Mouse (Mus musculus): Measurements from ENCODE around the gene Mrfap1. TPM values are rescaled to one million over a fixed set of nuclear protein-coding genes. Genes with fewer than 3 reads are reported as not detected.
A peak's percentile ranks its signal among the peaks of the same experiment; 100 is the strongest.

The Mrfap1 gene
- total and polyA plus RNA-seq, 2 experiments from 2014 or later = 288 to 441 TPM

- peak overlapping the region; percentile 42 for H3K9ac ChIP-seq (replicated peaks; ENCODE audit: low read length, poor library complexity, severe bottlenecking)
- ATAC-seq (ENCODE audit: low FRiP score) = peak; percentile 42
- TF ChIP-seq CTCF (IDR thresholded peaks at IDR 0.05) = no peak
- H3K4me3 ChIP-seq (ENCODE audit: low read depth, low read length) = peak overlapping the region; percentile 47
- H3K4me1 ChIP-seq (ENCODE audit: insufficient read depth, low read length) = peaks cover 9% of the 10 kb centered on the region; the same call in 1 of the 2 replicates
- peak overlapping the region; percentile 6 for H3K27ac ChIP-seq (ENCODE audit: low read depth, low read length)
- no peaks in the 10 kb centered on the region for H3K27me3 ChIP-seq (ENCODE audit: insufficient read depth, low read length)
- no peak for DNase-seq (ENCODE audit: low spot score)
- peak overlapping the region; percentile 95 for H3K4me2 ChIP-seq (ENCODE audit: low read depth, low read length, poor library complexity, severe bottlenecking)
- peaks cover 8% of the 10 kb centered on the region; the same call in 1 of the 2 replicates for H3K36me3 ChIP-seq (ENCODE audit: insufficient read depth, low read length)
- WGBS = 3% methylated on average over 72 of the region's 76 CpGs
- no peaks in the 10 kb centered on the region for H3K9me3 ChIP-seq (ENCODE audit: low read length)
Measured at GRCm38 (mm10) chr5:36747794-36748535, 48.6 kb downstream of the Mrfap1 start.

GRCm38 (mm10) chr5:36747071-36747470, 49.5 kb downstream of the Mrfap1 start:
- Histone ChIP-seq H3K4me1 (ENCODE audit: insufficient read depth, low read length) (peaks cover 9% of the 10 kb centered on the region; the same call in 1 of the 2 replicates), H3K27ac (ENCODE audit: low read depth, low read length) (no peak overlapping the region), H3K4me2 (ENCODE audit: low read depth, low read length, poor library complexity, severe bottlenecking) (peak overlapping the region; percentile 95), H3K9me3 (ENCODE audit: low read length) (no peaks in the 10 kb centered on the region), H3K9ac (replicated peaks; ENCODE audit: low read length, poor library complexity, severe bottlenecking) (no peak overlapping the region; the same call in 1 of the 2 replicates), H3K27me3 (ENCODE audit: insufficient read depth, low read length) (no peaks in the 10 kb centered on the region), H3K4me3 (ENCODE audit: low read depth, low read length) (peak overlapping the region; percentile 47; the same call in 1 of the 2 replicates), H3K36me3 (ENCODE audit: insufficient read depth, low read length) (peaks cover 8% of the 10 kb centered on the region; the same call in 1 of the 2 replicates)
- ATAC-seq (ENCODE audit: low FRiP score) = no peak
- no peak for DNase-seq (ENCODE audit: low spot score)
- WGBS = 92% methylated on average over 7 of the region's 7 CpGs
- no peak for TF ChIP-seq CTCF (IDR thresholded peaks at IDR 0.05)

Other genes with a start within 250 kb of the Mrfap1 start
- 29.3 and 30.5 TPM in 2 replicates for gene Tbc1d14, start 203.5 kb downstream of the Mrfap1 start, total RNA-seq (2014; rRNA removed)
- 51.0 and 53.3 TPM in 2 replicates for gene Tbc1d14, start 203.5 kb downstream of the Mrfap1 start, polyA plus RNA-seq (2015; fragmentation: Nextera tagmentation; extraction: Ambion mirVana)
- gene D5Ertd579e, start 100.7 kb downstream of the Mrfap1 start, total RNA-seq (2014; rRNA removed) = 71.1 and 93.4 TPM in 2 replicates
- gene D5Ertd579e, start 100.7 kb downstream of the Mrfap1 start, polyA plus RNA-seq (2015; fragmentation: Nextera tagmentation; extraction: Ambion mirVana) = 29.2 and 34.2 TPM in 2 replicates
- 21.5 and 39.8 TPM in 2 replicates for gene Bloc1s4, start 48.1 kb downstream of the Mrfap1 start, total RNA-seq (2014; rRNA removed)
- 30.1 and 30.2 TPM in 2 replicates for gene Bloc1s4, start 48.1 kb downstream of the Mrfap1 start, polyA plus RNA-seq (2015; fragmentation: Nextera tagmentation; extraction: Ambion mirVana)
- 22.6 and 26.2 TPM in 2 replicates for gene Man2b2, start 33.9 kb upstream of the Mrfap1 start, total RNA-seq (2014; rRNA removed)
- gene Man2b2, start 33.9 kb upstream of the Mrfap1 start, polyA plus RNA-seq (2015; fragmentation: Nextera tagmentation; extraction: Ambion mirVana) = 15.6 and 15.8 TPM in 2 replicates
- gene Ppp2r2c, start 71.7 kb upstream of the Mrfap1 start, total RNA-seq (2014; rRNA removed) = 205 and 231 TPM in 2 replicates
- 89.0 and 91.8 TPM in 2 replicates for gene Ppp2r2c, start 71.7 kb upstream of the Mrfap1 start, polyA plus RNA-seq (2015; fragmentation: Nextera tagmentation; extraction: Ambion mirVana)
- 11.3 and 14.0 TPM in 2 replicates for gene Wfs1, start 192.4 kb upstream of the Mrfap1 start, total RNA-seq (2014; rRNA removed)
- 11.9 and 12.8 TPM in 2 replicates for gene Wfs1, start 192.4 kb upstream of the Mrfap1 start, polyA plus RNA-seq (2015; fragmentation: Nextera tagmentation; extraction: Ambion mirVana)